ENCODE assay signal across 24 mouse cellular contexts in genomic region chr10:19532790-19533189, GRCm38 (mm10).
"Had no signal": no experiment of that assay in that cellular context is flagged by ENCODE, and none has a peak within 500 bp of the region (broad histone marks: within the 10 kb centered on the region; RNA-seq: fewer than 3 reads in every experiment).

No protein-coding gene starts in this region.

- DNase-seq: forebrain, postnatal 0 days; gastrocnemius, postnatal 14 days; gastrocnemius, postnatal 36 days; heart, adult 11 months; heart, adult 2 months; heart, postnatal 14 days; heart, postnatal 36 days; kidney, adult 18-20 months; kidney, adult 8-10 months; kidney, postnatal 10 days; kidney, postnatal 25 days; kidney, postnatal 4 days had no signal

- H3K4me3 ChIP-seq: heart, adult 2 months; heart, embryonic 13.5 days; heart, embryonic 15.5 days; hindbrain, embryonic 13.5 days; hindbrain, embryonic 15.5 days; intestine, embryonic 15.5 days; layer of hippocampus, adult 2 months; left cerebral cortex, adult 2 months; limb, embryonic 10.5 days; limb, embryonic 12.5 days had no signal

- H3K27me3 ChIP-seq: heart, embryonic 13.5 days; heart, embryonic 15.5 days; hindbrain, embryonic 13.5 days; hindbrain, embryonic 15.5 days; intestine, embryonic 15.5 days; limb, embryonic 12.5 days had no signal

- H3K9ac ChIP-seq: forebrain, postnatal 0 days; heart, embryonic 13.5 days; heart, embryonic 15.5 days; hindbrain, embryonic 13.5 days; hindbrain, embryonic 15.5 days; intestine, embryonic 15.5 days; limb, embryonic 12.5 days had no signal

- H3K4me1 ChIP-seq: heart, embryonic 13.5 days; heart, embryonic 15.5 days; hindbrain, embryonic 13.5 days; hindbrain, embryonic 15.5 days; intestine, embryonic 15.5 days; limb, embryonic 10.5 days; limb, embryonic 12.5 days had no signal

- H3K4me2 ChIP-seq: heart, embryonic 11.5 days; heart, embryonic 13.5 days; heart, embryonic 15.5 days; hindbrain, embryonic 13.5 days; hindbrain, embryonic 15.5 days; intestine, embryonic 15.5 days; limb, embryonic 12.5 days had no signal

- H3K36me3 ChIP-seq: heart, embryonic 13.5 days; heart, embryonic 15.5 days; hindbrain, embryonic 13.5 days; hindbrain, embryonic 15.5 days; intestine, embryonic 15.5 days; limb, embryonic 10.5 days; limb, embryonic 12.5 days had no signal

- H3K27ac ChIP-seq: heart, adult 2 months; heart, embryonic 13.5 days; heart, embryonic 15.5 days; hindbrain, embryonic 13.5 days; hindbrain, embryonic 15.5 days; intestine, embryonic 15.5 days; layer of hippocampus, adult 2 months; left cerebral cortex, adult 2 months; limb, embryonic 10.5 days; limb, embryonic 12.5 days had no signal

- ATAC-seq: forebrain, postnatal 0 days; inflammation-experienced regulatory T-cells, adult 6 months; intestine, embryonic 15.5 days; intestine, postnatal 0 days had no signal

- H3K9me3 ChIP-seq: heart, embryonic 13.5 days; heart, embryonic 15.5 days; hindbrain, embryonic 13.5 days; hindbrain, embryonic 15.5 days; intestine, embryonic 15.5 days; limb, embryonic 10.5 days; limb, embryonic 12.5 days had no signal
